Mouse (Mus musculus) stomach, postnatal 0 days (tissue): ENCODE results near the gene BC003965. TPM values are rescaled to one million over a fixed set of nuclear protein-coding genes. Genes with fewer than 3 reads are reported as not detected.

Source experiments
- ATAC-seq: fragments of 200-750 bp; cut with Nextera tagmentation; 2 replicates; pipeline ENCODE4 v1.8.0; 2017; ENCODE audit not compliant: low FRiP score, low TSS enrichment
- DNase-seq: peaks from one replicate; pipeline ENCODE4 v3.0.0-alpha.2; 2016; ENCODE audit warnings: low spot score
- H3K27ac ChIP-seq: fragments of 300-500 bp; sonication (generic); replicated peaks from 2 replicates; pipeline ENCODE4 v1.5.1; 2014; ENCODE audit warnings: mild to moderate bottlenecking, control low read depth
- H3K27me3 ChIP-seq: fragments of 300-500 bp; sonication (generic); 2 replicates; pipeline ENCODE4 v1.6.1; 2014; ENCODE audit warnings: low read length; ENCODE audit not compliant: control insufficient read depth, insufficient read depth
- H3K36me3 ChIP-seq: fragments of 300-500 bp; sonication (generic); 2 replicates; pipeline ENCODE4 v1.6.1; 2014; ENCODE audit warnings: low read length, mixed read lengths; ENCODE audit not compliant: control insufficient read depth, insufficient read depth
- H3K4me1 ChIP-seq: fragments of 300-500 bp; sonication (generic); replicated peaks from 2 replicates; pipeline ENCODE4 v1.6.1; 2014; ENCODE audit warnings: antibody characterized with exemption; ENCODE audit not compliant: control insufficient read depth, insufficient read depth
- H3K4me2 ChIP-seq: fragments of 300-500 bp; sonication (generic); replicated peaks from 2 replicates; pipeline ENCODE4 v1.6.1; 2014; ENCODE audit warnings: low read depth, mild to moderate bottlenecking, control low read depth, moderate library complexity
- H3K4me3 ChIP-seq: fragments of 300-500 bp; sonication (generic); 2 replicates; pipeline ENCODE4 v1.5.1; 2014; ENCODE audit warnings: low read depth, low read length, control low read depth
- H3K9ac ChIP-seq: fragments of 300-500 bp; sonication (generic); 2 replicates; pipeline ENCODE4 v1.6.1; 2014; ENCODE audit warnings: mild to moderate bottlenecking, low read length, control low read depth, mixed read lengths
- H3K9me3 ChIP-seq: fragments of 300-500 bp; sonication (generic); 2 replicates; pipeline ENCODE4 v1.6.1; 2016; ENCODE audit warnings: low read length; ENCODE audit not compliant: control insufficient read depth
- CTCF ChIP-seq: IDR thresholded peaks from 2 replicates; pipeline ENCODE4 v1.5.1; 2016; ENCODE audit warnings: antibody characterized with exemption, low read depth, mild to moderate bottlenecking, moderate library complexity
- EP300 ChIP-seq: optimal IDR thresholded peaks from 2 replicates; pipeline ENCODE3; 2016; ENCODE audit warnings: antibody characterized with exemption
- WGBS: fragments of 180-500 bp; shearing (Covaris S2); extraction: QIAGEN DNeasy Blood & Tissue Kit; methylation state at CpG from one replicate; pipeline ENCODE4 v1.1.7; 2014; 5-methylcytosine and 5-hydroxymethylcytosine counted together
- polyA plus RNA-seq: library from polyadenylated mRNA; unstranded; fragments of >200 nt; fragmentation: Nextera tagmentation; extraction: Ambion mirVana; gene quantifications from 2 replicates; pipeline ENCODE4 v1.2.1, GENCODE M21; 2015

The BC003965 gene
- polyA plus RNA-seq, 1 experiment from 2014 or later = 23.1 TPM

DNA sequence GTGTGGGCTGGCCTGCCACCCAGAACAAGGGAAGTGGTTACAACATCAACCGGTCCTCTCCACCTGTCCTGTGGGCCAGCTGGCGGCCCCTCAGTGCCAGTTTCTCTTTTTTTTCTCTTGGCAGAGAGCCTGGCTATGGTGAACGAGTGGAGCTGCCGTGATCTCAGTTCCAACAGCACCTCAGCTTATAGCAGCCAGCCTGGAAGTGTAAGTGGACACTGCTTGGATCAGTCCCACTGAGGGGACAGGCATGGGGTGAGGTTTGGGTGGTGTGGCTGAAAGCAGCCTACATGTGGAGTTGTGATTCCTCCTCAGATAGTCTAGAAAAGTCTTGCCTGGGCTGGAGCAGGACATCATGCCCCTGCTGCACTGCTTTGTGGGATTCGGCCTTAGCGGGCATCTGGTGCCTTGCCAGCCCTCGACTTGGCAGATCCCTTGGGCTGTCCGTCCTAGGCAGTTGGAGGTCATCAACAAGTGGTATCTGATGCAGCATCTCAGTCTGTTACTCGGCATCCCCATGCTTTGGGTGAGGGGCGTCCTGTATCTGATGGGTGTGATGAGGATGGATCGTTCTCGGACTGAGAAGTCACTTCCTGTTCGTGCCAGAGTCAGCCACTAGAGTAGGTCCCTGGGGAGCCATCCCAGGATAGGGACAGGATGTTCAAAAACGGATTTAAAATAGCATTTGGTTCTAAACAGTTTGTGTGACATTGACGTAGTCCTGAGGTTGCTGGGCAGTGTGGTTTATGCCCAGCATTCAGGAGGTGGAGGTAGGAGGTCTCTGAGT lies 26.5 kb downstream of the BC003965 start:
- Histone ChIP-seq H3K4me3 (no peak overlapping the region), H3K27me3 (no peaks in the 10 kb centered on the region), H3K9me3 (no peaks in the 10 kb centered on the region), H3K4me2 (no peak overlapping the region), H3K27ac (no peak overlapping the region), H3K36me3 (peaks cover 27% of the 10 kb centered on the region), H3K9ac (no peak overlapping the region), H3K4me1 (no peaks in the 10 kb centered on the region)
- 77% methylated on average over 15 of the region's 15 CpGs for WGBS
- TF ChIP-seq CTCF (no peak), EP300 (no peak)
- ATAC-seq = no peak
- DNase-seq = no peak

DNA sequence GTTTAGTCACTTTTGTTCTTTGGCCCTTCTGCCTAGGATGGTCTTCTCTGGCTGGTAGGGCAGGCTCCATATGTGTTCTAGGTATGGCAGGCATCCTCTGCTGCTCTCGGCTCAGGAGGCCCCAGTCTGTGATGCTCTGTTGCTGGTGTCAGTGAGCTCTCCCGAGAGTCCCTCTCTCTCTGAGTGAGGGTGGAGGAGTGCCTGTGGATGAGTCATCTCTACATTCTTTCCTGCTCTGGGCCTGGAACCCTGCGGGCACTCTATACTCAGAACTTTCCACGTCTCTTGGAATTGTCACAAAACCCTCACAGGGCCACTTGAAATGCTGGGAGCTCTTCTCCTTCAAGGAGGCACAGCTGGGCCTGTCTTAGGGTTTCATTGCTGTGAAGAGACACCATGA lies 27.4 kb downstream of the BC003965 start:
- Histone ChIP-seq H3K27me3 (no peaks in the 10 kb centered on the region), H3K9me3 (no peaks in the 10 kb centered on the region), H3K4me2 (no peak overlapping the region), H3K9ac (no peak overlapping the region), H3K27ac (no peak overlapping the region), H3K4me3 (no peak overlapping the region), H3K36me3 (peaks cover 31% of the 10 kb centered on the region), H3K4me1 (no peaks in the 10 kb centered on the region)
- ATAC-seq (no peak), DNase-seq (no peak)
- 60% methylated on average over 4 of the region's 4 CpGs for WGBS
- TF ChIP-seq EP300 (no peak), CTCF (no peak)

DNA sequence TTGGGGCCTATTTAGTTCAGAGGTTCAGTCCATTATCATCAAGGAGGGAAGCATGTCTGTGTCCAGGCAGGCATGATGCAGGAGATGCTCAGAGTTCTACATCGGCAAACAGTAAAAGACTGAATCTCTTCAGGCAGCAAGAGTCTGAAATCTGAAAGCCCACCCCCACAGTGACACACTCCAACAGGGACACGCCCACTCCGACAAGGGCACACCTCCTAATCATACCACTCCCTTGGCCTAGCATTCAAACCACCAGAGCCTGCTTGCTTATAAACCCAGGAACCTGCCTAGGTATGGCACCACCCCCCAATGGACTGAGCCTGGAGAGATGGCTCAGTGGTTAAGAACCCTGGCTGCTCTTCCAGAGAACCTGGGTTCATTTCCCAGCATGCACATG lies 31.1 kb downstream of the BC003965 start:
- no peak for ATAC-seq
- Histone ChIP-seq H3K27me3 (no peaks in the 10 kb centered on the region), H3K27ac (no peak overlapping the region), H3K4me3 (no peak overlapping the region), H3K9me3 (no peaks in the 10 kb centered on the region), H3K4me2 (no peak overlapping the region), H3K9ac (no peak overlapping the region), H3K4me1 (no peaks in the 10 kb centered on the region), H3K36me3 (peaks cover 19% of the 10 kb centered on the region; the same call in 1 of the 2 replicates)
- WGBS = 77% methylated on average over 3 of the region's 3 CpGs
- no peak for DNase-seq
- TF ChIP-seq CTCF (no peak), EP300 (no peak)

DNA sequence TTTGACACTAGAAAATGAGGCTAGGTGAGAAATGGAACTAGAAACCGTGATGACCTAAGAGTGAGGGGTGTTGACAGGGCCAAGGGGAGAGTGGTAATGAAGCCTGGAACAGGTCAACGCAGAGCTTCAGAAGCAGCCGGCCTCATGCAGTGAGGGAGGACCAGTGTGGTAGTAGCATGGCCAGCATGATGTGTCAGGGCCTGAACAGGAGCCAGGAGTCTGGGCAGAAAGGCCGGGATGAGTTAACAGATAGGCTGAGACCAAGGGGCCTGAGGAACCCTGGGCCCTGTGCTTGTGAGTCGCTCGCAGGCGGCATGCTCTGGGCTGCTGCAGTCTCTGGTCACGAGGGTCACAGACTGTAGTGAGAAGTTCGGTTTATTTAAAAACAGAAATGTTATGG lies 34.6 kb downstream of the BC003965 start:
- 91% methylated on average over 9 of the region's 9 CpGs for WGBS
- DNase-seq = no peak
- Histone ChIP-seq H3K27ac (no peak overlapping the region), H3K36me3 (peaks cover 14% of the 10 kb centered on the region; the same call in 1 of the 2 replicates), H3K9ac (no peak overlapping the region), H3K4me1 (peaks cover 3% of the 10 kb centered on the region; the same call in 1 of the 2 replicates), H3K4me2 (no peak overlapping the region), H3K4me3 (no peak overlapping the region), H3K9me3 (no peaks in the 10 kb centered on the region), H3K27me3 (no peaks in the 10 kb centered on the region)
- no peak for ATAC-seq
- TF ChIP-seq EP300 (no peak), CTCF (no peak)

DNA sequence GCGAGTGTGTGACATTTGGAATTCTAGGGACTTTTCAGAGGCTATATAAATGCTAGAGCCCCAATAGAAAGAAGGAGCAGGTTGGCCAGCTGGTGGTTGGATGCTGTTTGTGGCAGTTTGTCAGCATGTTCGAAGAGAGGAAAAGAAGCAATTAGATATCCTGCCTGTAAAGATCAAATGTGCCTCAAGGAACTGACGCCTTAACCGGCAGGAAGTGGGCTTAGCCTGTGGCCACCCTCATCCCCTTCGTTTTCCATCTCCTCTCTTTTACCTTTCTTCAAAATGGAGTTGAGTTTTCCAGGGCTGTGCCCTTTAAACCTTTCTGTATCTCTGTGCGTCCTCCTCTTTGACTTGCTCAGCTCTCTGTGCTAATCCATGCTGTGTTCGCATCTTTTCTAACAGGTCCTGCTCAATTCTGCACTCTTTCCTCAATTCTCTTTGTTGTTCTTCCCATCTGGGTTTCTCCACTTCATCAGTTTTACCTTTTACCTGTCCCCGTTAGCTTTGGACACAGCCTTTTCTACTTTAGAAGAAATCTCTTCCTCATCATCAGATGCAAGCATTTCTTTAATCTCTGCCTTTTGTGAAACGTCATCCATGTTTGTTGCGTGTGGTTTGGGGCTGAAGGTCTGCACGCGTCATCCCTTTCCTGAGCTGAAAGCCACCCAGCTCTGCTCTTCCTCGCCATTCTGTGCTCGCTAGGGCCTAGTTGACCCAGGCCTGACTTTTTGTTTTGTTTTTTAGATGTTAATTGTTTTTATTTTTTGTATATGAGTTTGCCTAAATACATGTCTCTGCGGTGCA lies 35.3 kb downstream of the BC003965 start:
- DNase-seq = no peak
- Histone ChIP-seq H3K27ac (no peak overlapping the region), H3K4me2 (no peak overlapping the region), H3K4me3 (no peak overlapping the region), H3K4me1 (peaks cover 3% of the 10 kb centered on the region; the same call in 1 of the 2 replicates), H3K36me3 (peaks cover 14% of the 10 kb centered on the region; the same call in 1 of the 2 replicates), H3K9ac (no peak overlapping the region), H3K27me3 (no peaks in the 10 kb centered on the region), H3K9me3 (no peaks in the 10 kb centered on the region)
- no peak for ATAC-seq
- 90% methylated on average over 15 of the region's 15 CpGs for WGBS
- no peak for TF ChIP-seq CTCF
- no peak for TF ChIP-seq EP300

DNA sequence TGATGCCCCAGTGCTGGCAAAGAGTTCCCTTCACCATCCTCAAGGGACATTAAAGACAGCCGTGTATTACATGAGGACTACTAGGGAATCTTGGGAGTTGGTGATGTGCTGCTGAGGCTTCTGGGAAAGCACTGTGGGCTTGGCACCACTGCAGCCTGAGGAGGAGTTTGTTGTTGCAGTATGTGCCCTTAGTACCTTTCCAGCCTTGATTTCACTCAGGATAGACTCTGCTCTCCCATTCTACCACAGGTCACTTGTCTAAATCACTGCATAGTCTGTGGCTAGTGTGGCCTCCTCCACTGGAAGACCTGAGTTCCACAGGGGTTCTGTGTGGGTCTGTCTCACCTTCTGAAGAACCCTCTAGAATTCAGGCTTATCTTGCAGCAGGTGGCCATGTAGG lies 36.4 kb downstream of the BC003965 start:
- H3K27ac ChIP-seq = no peak overlapping the region
- 72% methylated on average over 1 of the region's 1 CpGs for WGBS
- peaks cover 8% of the 10 kb centered on the region; the same call in 1 of the 2 replicates for H3K36me3 ChIP-seq
- no peaks in the 10 kb centered on the region for H3K9me3 ChIP-seq
- H3K27me3 ChIP-seq = no peaks in the 10 kb centered on the region
- no peak overlapping the region for H3K9ac ChIP-seq
- H3K4me2 ChIP-seq = no peak overlapping the region
- no peak overlapping the region for H3K4me3 ChIP-seq
- peaks cover 3% of the 10 kb centered on the region; the same call in 1 of the 2 replicates for H3K4me1 ChIP-seq
- TF ChIP-seq EP300 = no peak
- no peak for TF ChIP-seq CTCF
- DNase-seq = no peak
- ATAC-seq = no peak
